Mouse (Mus musculus) CH12F3 (cell line): ENCODE results near the gene Gm960.
"Not testable (repeated sequence)": the region's sequence is repeated elsewhere in the genome, so short reads cannot be mapped to it uniquely, and the experiment has no call there.

Experiments used
- in situ Hi-C: fragments of 300-500 bp; cut with MboI; formaldehyde crosslinking; loops from 2 replicates; pipeline ENCODE4 v1.14.3; 2020; ENCODE audit warnings: low sequenced_read_pairs

Gm960 gene

GRCm38 (mm10) chr19:4602459-4602858, 96.0 kb downstream of the Gm960 start:
- in situ Hi-C loops = no loop called here

GRCm38 (mm10) chr19:4596071-4596470, 102.4 kb downstream of the Gm960 start:
- in situ Hi-C loops = no loop called here

GRCm38 (mm10) chr19:4593792-4594522, 104.5 kb downstream of the Gm960 start:
- in situ Hi-C loops = no loop called here

GRCm38 (mm10) chr19:4590025-4590424, 108.4 kb downstream of the Gm960 start:
- in situ Hi-C loops = no loop called here

GRCm38 (mm10) chr19:4589081-4589480, 109.4 kb downstream of the Gm960 start:
- in situ Hi-C loops = no loop called here

- in situ Hi-C loops = no loop called here
These were observed 110.0 kb downstream of the Gm960 start for GRCm38 (mm10) chr19:4588430-4588829.

- in situ Hi-C loops = no loop called here
These were observed 111.0 kb downstream of the Gm960 start for GRCm38 (mm10) chr19:4587426-4587825.

- in situ Hi-C loops = not testable (repeated sequence)
These were observed 111.7 kb downstream of the Gm960 start for GRCm38 (mm10) chr19:4586783-4587182.

- in situ Hi-C loops = no loop called here
These were observed 114.6 kb downstream of the Gm960 start for GRCm38 (mm10) chr19:4583856-4584255.

- in situ Hi-C loops = no loop called here
These were observed 119.2 kb downstream of the Gm960 start for GRCm38 (mm10) chr19:4579296-4579695.

GRCm38 (mm10) chr19:4578799-4579198, 119.7 kb downstream of the Gm960 start:
- in situ Hi-C loops = no loop called here
